Mouse (Mus musculus) kidney, adult 18-20 months (tissue): ENCODE measurements at regions not wholly inside any gene's neighbourhood (a gene's known extent, or its start where the extent isn't known, plus 50 kb on each side); places are given as distances from the start of the nearest gene placed in this dataset.

ENCODE experiments used
- DNase-seq: peaks from one replicate; pipeline ENCODE4 v3.0.0; 2021

GRCm38 (mm10) chr6:31200705-31201104 is 197.8 kb upstream of the Mkln1 start:
- DNase-seq, result no peak

- DNase-seq, result no peak
Measured at GRCm38 (mm10) chr6:31201375-31201972, 197.1 kb upstream of the Mkln1 start.

GRCm38 (mm10) chr6:31202594-31202993 is 195.9 kb upstream of the Mkln1 start:
- DNase-seq, result no peak

- no peak for DNase-seq
Measured at GRCm38 (mm10) chr6:31204434-31204833, 194.1 kb upstream of the Mkln1 start.

- DNase-seq, result no peak
Measured at GRCm38 (mm10) chr6:31204839-31205238, 193.7 kb upstream of the Mkln1 start.

GRCm38 (mm10) chr6:31206106-31206505 is 192.4 kb upstream of the Mkln1 start:
- DNase-seq, result no peak

GRCm38 (mm10) chr6:31207231-31207630 is 191.3 kb upstream of the Mkln1 start:
- DNase-seq, result no peak

- DNase-seq, result no peak
Measured at GRCm38 (mm10) chr6:31208224-31208623, 190.3 kb upstream of the Mkln1 start.

- no peak for DNase-seq
Measured at GRCm38 (mm10) chr6:31209411-31210139, 189.0 kb upstream of the Mkln1 start.

GRCm38 (mm10) chr6:31210209-31210714 is 188.3 kb upstream of the Mkln1 start:
- DNase-seq, result no peak

GRCm38 (mm10) chr6:31211091-31211490 is 187.4 kb upstream of the Mkln1 start:
- no peak for DNase-seq

- DNase-seq, result no peak
Measured at GRCm38 (mm10) chr6:31211616-31212015, 186.9 kb upstream of the Mkln1 start.

GRCm38 (mm10) chr6:31212080-31212479 is 186.5 kb upstream of the Mkln1 start:
- DNase-seq, result no peak

- DNase-seq, result no peak
Measured at GRCm38 (mm10) chr6:31212694-31213093, 185.8 kb upstream of the Mkln1 start.

GRCm38 (mm10) chr6:31213161-31213560 is 185.4 kb upstream of the Mkln1 start:
- DNase-seq, result no peak

- no peak for DNase-seq
Measured at GRCm38 (mm10) chr6:31215661-31216060, 182.9 kb upstream of the Mkln1 start.

GRCm38 (mm10) chr6:31216206-31217059 is 182.1 kb upstream of the Mkln1 start:
- DNase-seq, result peak; percentile 93

GRCm38 (mm10) chr6:31217060-31217541 is 181.4 kb upstream of the Mkln1 start:
- DNase-seq, result peak; percentile 72

- peak; percentile 74 for DNase-seq
Measured at GRCm38 (mm10) chr6:31217641-31218138, 180.8 kb upstream of the Mkln1 start.

- DNase-seq, result peak; percentile 82
Measured at GRCm38 (mm10) chr6:31218139-31218750, 180.3 kb upstream of the Mkln1 start.

GRCm38 (mm10) chr6:31218880-31219279 is 179.7 kb upstream of the Mkln1 start:
- peak; percentile 57 for DNase-seq

GRCm38 (mm10) chr6:31219736-31220135 is 178.8 kb upstream of the Mkln1 start:
- no peak for DNase-seq
